Comparison of ENCODE assay signal across 10 mouse cellular contexts in the genomic region with DNA sequence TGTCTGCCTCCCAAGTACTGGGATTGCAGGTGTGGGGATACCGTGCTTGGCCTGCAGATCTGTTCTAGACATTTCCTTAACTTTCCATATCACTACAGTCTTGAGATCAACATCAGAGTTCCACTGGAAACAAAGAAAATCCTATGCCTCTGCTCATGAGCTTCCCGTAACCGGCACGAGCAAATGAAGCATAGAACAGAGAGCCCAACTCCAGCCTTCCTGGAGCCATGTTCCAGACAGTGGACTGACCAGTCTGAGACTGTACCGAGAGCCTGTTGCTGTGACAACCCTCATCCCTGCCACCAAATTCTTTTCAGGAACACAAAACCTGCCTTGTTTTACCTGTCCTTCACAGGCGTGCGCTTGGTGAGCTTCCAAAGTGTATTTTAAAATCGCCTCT. TPM values are rescaled to one million over a fixed set of nuclear protein-coding genes. Genes with fewer than 3 reads are reported as not detected.
DNase-seq lines count a peak whose midpoint lies in the region; TF ChIP-seq lines count a peak whose summit lies in the region.
"Had no signal": no experiment of that assay in that cellular context is flagged by ENCODE, and none has a peak within 500 bp of the region (broad histone marks: within the 10 kb centered on the region; RNA-seq: fewer than 3 reads in every experiment).

No protein-coding gene starts in this region.

- no peaks in the 10 kb centered on the region for H3K27me3 ChIP-seq in testis, adult 2 months (ENCODE audit: control insufficient read depth, insufficient read depth, low read length)

- TF ChIP-seq CTCF in layer of hippocampus, adult 2 months (conservative IDR thresholded peaks at IDR 0.05), result no peak
- no peak for TF ChIP-seq CTCF in testis, adult 2 months (IDR thresholded peaks at IDR 0.05; ENCODE audit: control insufficient read depth, insufficient read depth, insufficient replicate concordance, low read depth, low read length)

- no peak for TF ChIP-seq POLR2A in testis, adult 2 months (IDR thresholded peaks at IDR 0.05; ENCODE audit: control insufficient read depth, low read depth, low read length)

- no peak overlapping the region; the same call in 1 of the 2 replicates for H3K4me3 ChIP-seq in layer of hippocampus, adult 2 months
- H3K4me3 ChIP-seq in testis, adult 2 months (ENCODE audit: control insufficient read depth, low read depth, low read length), result no peak overlapping the region

- peak overlapping the region; percentile 59 for H3K27ac ChIP-seq in layer of hippocampus, adult 2 months
- peak overlapping the region; percentile 23; the same call in 1 of the 2 replicates for H3K27ac ChIP-seq in testis, adult 2 months (ENCODE audit: control insufficient read depth, insufficient read depth, low read depth, low read length)
- H3K27ac ChIP-seq: liver, embryonic 14.5 days had no signal

- DNase-seq in adrenal gland, adult (ENCODE audit: inconsistent age in 2 of 2, low spot score in 1 of 2), result peak; percentile 30 to 69
- DNase-seq in adrenal gland, adult 18-20 months (ENCODE audit: low spot score in 2 of 2), result no peak
- DNase-seq in layer of hippocampus, adult 2 months (ENCODE audit: low spot score in 2 of 2), result no peak
- no peak for DNase-seq in layer of hippocampus, adult 11-12 months (ENCODE audit: low spot score)
- no peak for DNase-seq in testis, postnatal 14 days (ENCODE audit: low spot score)
- DNase-seq in frontal cortex, adult 2 months (ENCODE audit: extremely low spot score in 1 of 2, low spot score in 1 of 2), result no peak
- no peak for DNase-seq in retina, postnatal 1 day
- DNase-seq: cerebellum, adult 11 months had no signal

- H3K4me1 ChIP-seq in testis, adult 2 months (ENCODE audit: control insufficient read depth, insufficient read depth, low read length), result peaks cover 3% of the 10 kb centered on the region

- no peaks in the 10 kb centered on the region for H3K36me3 ChIP-seq in testis, adult 2 months (ENCODE audit: control insufficient read depth, insufficient read depth, low read length)

RNA-seq across cellular contexts. Expression of a gene that starts 15.3 kb away (rescaled TPM):
- 100 to 1,000 TPM in 1 of 2 experiments, 10 to 100 TPM in 1; 81.3 to 105 TPM for total RNA-seq in adrenal gland, adult 18-20 months (2021)
- 10 to 100 TPM; 49.9 to 52.7 TPM for total RNA-seq in layer of hippocampus, adult 2 months (2021)
- polyA plus RNA-seq in testis, adult 2 months (2012; rRNA removed), result 2.2 and 4.8 TPM in 2 replicates
- polyA plus RNA-seq in frontal cortex, adult 2 months (2012; rRNA removed), result 15.0 and 16.0 TPM in 2 replicates

Comparison
In these comparisons a context has a peak if more than half of its experiments do, and no peak if none do; other contexts are left out.
1. DNase-seq: peak in adrenal gland, adult (2 of 2); none in adrenal gland, adult 18-20 months (0 of 2), layer of hippocampus, adult 2 months (0 of 2), layer of hippocampus, adult 11-12 months (single experiment), testis, postnatal 14 days (single experiment), frontal cortex, adult 2 months (0 of 2) and retina, postnatal 1 day (single experiment).